Mouse (Mus musculus) Patski (cell line): ENCODE data around the gene Slc35g2. TPM values are rescaled to one million over a fixed set of nuclear protein-coding genes. Genes with fewer than 3 reads are reported as not detected.

Experiments
- ATAC-seq: fragments of 100-300 bp; one replicate; pipeline ENCODE4 v1.8.0; 2021
- CTCF ChIA-PET: fragments of 350-600 bp; sonication (Branson Sonifier 250); formaldehyde crosslinking; loops from one replicate; lab custom pipeline; 2022; ENCODE audit warnings: inconsistent platforms; lab: Charles Lee
- POLR2A ChIA-PET: fragments of 350-600 bp; sonication (Branson Sonifier 250); formaldehyde crosslinking; loops from one replicate; lab custom pipeline; 2022; ENCODE audit warnings: antibody characterized with exemption, inconsistent platforms; lab: Charles Lee
- DNase-seq: peaks from one replicate; pipeline ENCODE4 v3.0.0-alpha.2; 2011; ENCODE audit warnings: low read depth, low spot score
- H3K27me3 ChIP-seq: fragments of 371-371 bp; one replicate; pipeline ENCODE4 v1.5.1; 2021
- CTCF ChIP-seq: fragments of 100-300 bp; IDR thresholded peaks from one replicate; pipeline ENCODE4 v1.5.1; 2021
- in situ Hi-C: fragments of 300-500 bp; cut with MboI; formaldehyde crosslinking; loops from 3 replicates; pipeline ENCODE4 v1.11.1; 2018; ENCODE audit warnings: low pct_unique_long_range_greater_than_20kb, mixed read lengths
- polyA plus RNA-seq: library from polyadenylated mRNA; unstranded; gene quantifications from one replicate; pipeline ENCODE4 v1.2.3, GENCODE M21; 2021

The Slc35g2 gene
- polyA plus RNA-seq, 1 experiment from 2014 or later = 0.77 TPM

- ChIA-PET CTCF (interaction anchor here (0.7 to 1.8 kb wide), 7 partner anchors 9 to 104 kb away, joined by 3 to 5 read pairs (median 3); no protein-coding TSS in a partner anchor), POLR2A (interaction anchor here (0.7 to 1.1 kb wide), 2 partner anchors 107 to 379 kb away, joined by 3 read pairs; no protein-coding TSS in a partner anchor)
- in situ Hi-C loops = no loop called here
- TF ChIP-seq CTCF = no peak
- no peaks in the 10 kb centered on the region for H3K27me3 ChIP-seq
- no peak for ATAC-seq
- DNase-seq = no peak
These were observed 35.1 kb downstream of the Slc35g2 start for GRCm38 (mm10) chr9:100535618-100536262.

GRCm38 (mm10) chr9:100534686-100535085 is 36.2 kb downstream of the Slc35g2 start:
- POLR2A ChIA-PET = no interaction called here
- no peak for ATAC-seq
- CTCF ChIA-PET = interaction anchor here (1.1 to 1.6 kb wide), 2 partner anchors 10 to 14 kb away, joined by 3 to 5 read pairs; no protein-coding TSS in a partner anchor
- DNase-seq = no peak
- no peak for TF ChIP-seq CTCF
- in situ Hi-C loops = no loop called here
- no peaks in the 10 kb centered on the region for H3K27me3 ChIP-seq

- ChIA-PET CTCF (interaction anchor here (0.8 to 1.2 kb wide), 2 partner anchors 12 to 110 kb away, joined by 3 to 5 read pairs; no protein-coding TSS in a partner anchor), POLR2A (no interaction called here)
These were observed 37.9 kb downstream of the Slc35g2 start for GRCm38 (mm10) chr9:100532847-100533505.

GRCm38 (mm10) chr9:100531296-100531695 is 39.6 kb downstream of the Slc35g2 start:
- DNase-seq (no peak), ATAC-seq (no peak)
- POLR2A ChIA-PET = no interaction called here
- in situ Hi-C loops = no loop called here
- TF ChIP-seq CTCF = no peak
- CTCF ChIA-PET = interaction anchor here (1.1 to 1.4 kb wide), 2 partner anchors 11 to 112 kb away, joined by 3 read pairs; no protein-coding TSS in a partner anchor
- H3K27me3 ChIP-seq = no peaks in the 10 kb centered on the region

More at GRCm38 (mm10) chr9:100532847-100533505, 37.9 kb downstream of the Slc35g2 start:
- no peak for ATAC-seq
- no peak for DNase-seq
- H3K27me3 ChIP-seq = no peaks in the 10 kb centered on the region
- in situ Hi-C loops = no loop called here
- TF ChIP-seq CTCF = no peak

GRCm38 (mm10) chr9:100525225-100525624 is 45.7 kb downstream of the Slc35g2 start:
- ChIA-PET CTCF (interaction anchor here (1.3 kb wide), 1 partner anchor 117 kb away, joined by 3 read pairs; no protein-coding TSS in a partner anchor), POLR2A (no interaction called here)
- no peaks in the 10 kb centered on the region for H3K27me3 ChIP-seq
- in situ Hi-C loops = loop anchor here (10.0 kb wide), 1 partner anchor 390 kb away; no protein-coding TSS in a partner anchor
- ATAC-seq (no peak), DNase-seq (no peak)
- TF ChIP-seq CTCF = no peak

- no peak for TF ChIP-seq CTCF
- CTCF ChIA-PET = no interaction called here
- DNase-seq = no peak
- H3K27me3 ChIP-seq = no peaks in the 10 kb centered on the region
- in situ Hi-C loops = loop anchor here (10.0 kb wide), 1 partner anchor 393 kb away; no protein-coding TSS in a partner anchor
- POLR2A ChIA-PET = no interaction called here
- ATAC-seq = no peak
These were observed 48.9 kb downstream of the Slc35g2 start for GRCm38 (mm10) chr9:100522029-100522428.

- in situ Hi-C loops = loop anchor here (10.0 kb wide), 1 partner anchor 394 kb away; no protein-coding TSS in a partner anchor
- ATAC-seq = no peak
- no peaks in the 10 kb centered on the region for H3K27me3 ChIP-seq
- peak; percentile 78 for TF ChIP-seq CTCF
- POLR2A ChIA-PET = interaction anchor here (0.7 to 1.1 kb wide), 3 partner anchors 23 to 122 kb away, joined by 3 to 6 read pairs (median 3); no protein-coding TSS in a partner anchor
- no peak for DNase-seq
- CTCF ChIA-PET = interaction anchor here (0.7 to 1.8 kb wide), 13 partner anchors 10 to 430 kb away, joined by 3 to 18 read pairs (median 4); partner anchors contain the start of gene Nck1
These were observed 50.3 kb downstream of the Slc35g2 start for GRCm38 (mm10) chr9:100520586-100520985.

- no peaks in the 10 kb centered on the region for H3K27me3 ChIP-seq
- in situ Hi-C loops = loop anchor here (10.0 kb wide), 1 partner anchor 395 kb away; no protein-coding TSS in a partner anchor
- CTCF ChIA-PET = interaction anchor here (1.0 to 1.8 kb wide), 7 partner anchors 9 to 430 kb away, joined by 3 to 18 read pairs (median 6); partner anchors contain the start of gene Nck1
- peak; percentile 62 for TF ChIP-seq CTCF
- DNase-seq (no peak), ATAC-seq (no peak)
- POLR2A ChIA-PET = interaction anchor here (0.7 kb wide), 1 partner anchor 51 kb away, joined by 3 read pairs; no protein-coding TSS in a partner anchor
These were observed 50.9 kb downstream of the Slc35g2 start for GRCm38 (mm10) chr9:100520012-100520411.

- CTCF ChIA-PET = interaction anchor here (1.1 to 2.6 kb wide), 3 partner anchors 13 to 136 kb away, joined by 3 to 6 read pairs (median 5); no protein-coding TSS in a partner anchor
- ATAC-seq = no peak
- no peaks in the 10 kb centered on the region for H3K27me3 ChIP-seq
- in situ Hi-C loops = no loop called here
- POLR2A ChIA-PET = no interaction called here
- TF ChIP-seq CTCF = no peak
- DNase-seq = no peak
These were observed 63.3 kb downstream of the Slc35g2 start for GRCm38 (mm10) chr9:100507581-100507980.

GRCm38 (mm10) chr9:100506652-100507051 is 64.2 kb downstream of the Slc35g2 start:
- DNase-seq (no peak), ATAC-seq (no peak)
- CTCF ChIA-PET = interaction anchor here (0.7 to 2.6 kb wide), 5 partner anchors 13 to 137 kb away, joined by 3 to 6 read pairs (median 3); no protein-coding TSS in a partner anchor
- in situ Hi-C loops = no loop called here
- no peaks in the 10 kb centered on the region for H3K27me3 ChIP-seq
- no peak for TF ChIP-seq CTCF
- POLR2A ChIA-PET = no interaction called here
